Mouse (Mus musculus) left cerebral cortex, postnatal 25 days (tissue): Measurements from ENCODE around the gene Tacc3. TPM values are rescaled to one million over a fixed set of nuclear protein-coding genes. Genes with fewer than 3 reads are reported as not detected.

ENCODE experiments used
- DNase-seq, 2 experiments: peaks; one replicate each; pipeline ENCODE4 v3.0.0; 2022; ENCODE audit warnings: low spot score in 2 of 2, mixed read lengths in 1 of 2
- intact Hi-C: fragments of 180-260 bp; cut with DNase I; formaldehyde crosslinking; loops from one replicate; pipeline ENCODE4 v1.15.1; 2025
- total RNA-seq, 2 experiments: library from RNA; stranded (reverse); gene quantifications; 2 replicates each; pipeline ENCODE4 v1.2.3; 2021

Tacc3 gene
- total RNA-seq, 2 experiments from 2014 or later: 5.5 to 5.9 TPM

DNA sequence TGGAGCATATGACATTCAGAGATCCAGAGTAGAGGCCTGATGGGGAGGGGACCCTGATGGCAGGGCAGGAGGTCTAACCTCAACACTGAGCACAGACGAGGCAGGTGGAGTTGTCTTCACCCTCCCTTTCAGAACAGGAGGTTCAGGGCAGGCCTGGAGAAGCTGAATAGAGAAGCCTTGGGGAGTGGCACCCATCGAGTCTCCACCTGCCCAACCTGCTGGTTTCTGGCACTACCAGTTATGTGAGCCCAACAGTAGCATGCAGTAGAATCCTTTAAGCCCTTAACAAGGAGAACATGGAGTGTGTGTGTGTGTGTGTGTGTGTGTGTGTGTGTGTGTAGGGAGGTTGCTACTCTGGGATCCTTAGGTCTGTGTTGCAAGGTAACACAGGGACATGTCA lies 54.6 kb downstream of the Tacc3 start:
- intact Hi-C loops: no loop called here
- no peak for DNase-seq

- no peak for DNase-seq
- intact Hi-C loops: no loop called here
Measured at GRCm38 (mm10) chr5:33715182-33715581, 57.3 kb downstream of the Tacc3 start.

DNA sequence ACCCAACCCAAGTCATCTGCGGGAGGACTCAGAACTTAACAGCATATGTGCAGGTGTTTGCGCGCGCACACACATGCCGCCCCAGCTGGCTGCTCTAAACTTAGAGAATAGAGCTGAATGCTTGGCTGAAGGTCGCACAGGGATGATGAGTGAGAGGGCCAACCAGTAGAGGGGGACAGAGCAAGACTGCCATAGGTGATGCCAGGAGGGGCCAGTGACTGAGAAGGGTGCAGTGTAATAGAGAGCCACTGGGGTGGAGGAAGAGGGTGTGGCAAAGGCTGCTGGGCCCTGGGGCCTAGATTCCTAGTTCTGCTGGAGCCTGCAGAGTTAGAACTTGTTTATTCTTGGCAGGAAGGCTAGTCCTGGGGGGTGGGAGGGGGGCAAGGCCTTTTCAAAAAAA lies 58.5 kb downstream of the Tacc3 start:
- intact Hi-C loops: no loop called here
- DNase-seq: no peak

- DNase-seq: no peak
- intact Hi-C loops: no loop called here
Measured at GRCm38 (mm10) chr5:33718460-33718859, 60.5 kb downstream of the Tacc3 start.

GRCm38 (mm10) chr5:33720852-33721490 lies 63.0 kb downstream of the Tacc3 start:
- no peak for DNase-seq
- intact Hi-C loops: no loop called here

DNA sequence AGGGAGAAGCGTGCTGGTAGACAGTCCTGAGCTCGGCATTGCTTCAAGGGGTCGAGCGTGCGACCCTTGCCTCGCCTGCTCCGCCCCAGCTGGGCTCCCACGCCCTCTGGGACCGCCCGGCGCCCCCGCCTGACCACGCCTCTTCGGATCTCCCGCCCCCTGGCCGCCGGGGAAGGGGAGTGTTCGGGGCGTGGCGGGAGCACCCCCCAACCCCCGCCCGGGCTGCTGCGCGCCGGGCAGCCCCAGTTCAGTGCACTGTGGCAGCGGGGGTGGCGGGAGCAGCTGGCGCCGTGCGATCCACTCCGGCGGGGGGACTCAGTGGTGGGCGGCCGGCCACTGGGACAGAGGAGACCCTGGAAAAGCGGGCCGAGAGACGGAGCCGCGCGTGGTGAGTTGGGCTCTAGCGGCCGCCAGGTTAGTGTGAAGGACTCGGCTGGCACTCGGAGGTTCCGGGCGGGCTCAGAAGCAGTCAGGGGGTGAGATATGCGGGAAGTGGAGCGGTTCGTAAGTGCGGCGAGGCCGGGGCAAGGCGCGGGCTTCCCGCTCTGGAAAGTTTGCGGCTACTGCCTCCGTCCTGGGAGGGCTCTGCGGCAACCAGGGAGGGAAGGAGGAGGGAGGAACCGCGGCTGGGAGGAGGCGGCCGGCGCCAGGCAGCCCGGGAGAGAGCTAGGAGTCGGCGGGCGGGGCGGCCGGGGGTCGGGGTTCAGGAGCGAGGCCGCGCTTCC lies 63.8 kb downstream of the Tacc3 start, which contains the start of gene Fgfr3:
Gene Fgfr3 (plus strand): TSS at position 134 of the 725 bp plus-strand sequence.
- intact Hi-C loops: no loop called here
- no peak for DNase-seq

DNA sequence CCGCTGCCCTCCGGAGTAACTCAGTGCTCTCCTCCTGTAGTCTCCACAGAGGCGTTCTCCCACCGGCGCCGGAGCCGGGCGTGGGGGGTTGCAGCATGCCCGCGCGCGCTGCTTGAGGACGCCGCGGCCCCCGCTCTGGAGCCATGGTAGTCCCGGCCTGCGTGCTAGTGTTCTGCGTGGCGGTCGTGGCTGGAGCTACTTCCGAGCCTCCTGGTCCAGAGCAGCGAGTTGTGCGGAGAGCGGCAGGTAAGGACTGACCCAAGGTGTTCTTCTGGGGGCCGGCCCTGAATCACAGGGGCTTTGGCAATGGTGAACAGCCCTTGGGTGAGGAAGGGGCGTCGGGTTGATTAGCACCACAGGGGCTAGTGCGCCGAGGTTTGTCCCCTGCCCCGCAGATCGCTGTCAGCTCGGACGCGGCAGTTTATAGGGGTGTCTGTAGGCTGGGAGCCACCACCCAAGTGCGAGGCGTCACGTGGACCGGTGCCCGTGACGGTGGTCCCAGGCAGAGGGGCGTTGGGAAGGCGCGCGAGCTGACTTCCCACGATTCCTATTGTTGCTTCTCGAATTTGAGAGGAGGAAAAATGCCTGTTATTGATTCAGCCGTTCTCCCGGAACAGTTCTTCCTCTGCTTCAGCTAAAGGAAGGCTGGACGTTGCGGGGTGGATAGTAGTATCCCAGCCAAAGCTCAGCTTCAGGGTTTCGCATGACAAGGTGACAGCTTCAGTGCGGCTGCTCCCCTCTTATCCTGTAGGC lies 64.5 kb downstream of the Tacc3 start:
- intact Hi-C loops: no loop called here
- DNase-seq: no peak

DNA sequence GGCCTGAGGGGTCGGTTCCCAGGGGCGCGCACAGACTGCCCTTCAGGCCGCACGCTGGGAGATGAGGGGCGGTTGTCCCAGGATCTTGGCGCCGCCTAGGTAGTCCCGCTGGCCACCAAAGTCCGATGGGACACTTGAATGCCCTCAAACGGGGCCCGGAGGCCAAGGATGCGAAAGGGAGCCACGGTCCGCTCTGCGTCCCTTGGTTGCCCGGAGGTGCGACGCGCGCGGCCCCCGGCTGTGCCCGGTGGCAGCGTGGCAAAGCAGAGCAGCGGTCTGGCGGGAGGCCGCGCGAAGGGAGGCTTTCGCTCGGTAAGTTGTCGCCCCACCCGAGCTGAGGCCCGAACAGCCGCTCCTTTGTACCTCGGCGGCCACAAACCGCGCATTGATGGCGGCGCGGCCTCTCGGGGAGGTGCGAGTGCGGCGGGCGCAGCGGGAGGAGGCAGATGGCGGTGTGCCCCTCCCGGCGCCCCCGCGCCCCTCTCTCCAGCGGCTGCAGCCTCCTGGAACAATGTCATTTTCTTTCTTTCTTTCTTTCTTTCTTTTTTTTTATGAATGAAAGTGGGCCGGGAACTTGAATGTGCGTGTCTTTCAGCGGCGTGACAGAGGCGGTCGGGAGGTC lies 65.2 kb downstream of the Tacc3 start:
- no peak for DNase-seq
- intact Hi-C loops: no loop called here

GRCm38 (mm10) chr5:33723641-33724465 lies 65.9 kb downstream of the Tacc3 start:
- intact Hi-C loops: no loop called here
- no peak for DNase-seq

DNA sequence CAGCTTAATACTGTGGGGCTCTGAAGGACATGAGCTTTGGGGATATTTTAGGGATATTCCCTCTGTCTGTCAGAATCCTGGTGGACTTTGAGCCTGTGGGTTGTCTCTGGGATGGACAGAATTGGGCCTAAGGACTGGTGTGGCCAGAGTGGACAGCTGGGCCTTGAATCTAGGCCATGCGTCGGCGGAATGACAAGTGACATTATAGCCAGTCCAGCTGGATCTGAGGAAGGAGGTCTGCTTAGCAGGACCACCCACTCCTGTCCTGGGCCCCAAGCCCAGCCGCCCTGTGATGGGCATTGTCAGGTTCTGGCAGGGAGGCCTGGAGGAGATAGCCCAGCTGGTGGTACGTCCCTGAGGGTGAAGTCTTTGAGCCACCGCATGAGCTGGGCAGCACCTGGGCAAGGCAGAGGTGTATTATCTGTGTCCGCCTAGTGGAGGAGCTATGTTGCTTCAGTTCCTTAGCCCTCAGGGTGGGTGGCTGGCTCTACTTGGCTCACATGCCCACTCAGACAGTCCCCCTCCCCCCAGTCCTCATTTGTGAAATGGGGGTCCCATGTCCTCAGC lies 68.2 kb downstream of the Tacc3 start:
- DNase-seq: peak in 1 of 2 experiments; percentile 38
- intact Hi-C loops: loop anchor here (2.0 to 5.0 kb wide), 2 partner anchors 21 to 39 kb away; no protein-coding TSS in a partner anchor

GRCm38 (mm10) chr5:33726891-33727290 lies 69.0 kb downstream of the Tacc3 start:
- intact Hi-C loops: loop anchor here (2.0 to 5.0 kb wide), 2 partner anchors 22 to 40 kb away; no protein-coding TSS in a partner anchor
- no peak for DNase-seq

Other genes starting within 250 kb of the Tacc3 start
- not detected for gene Nkx1-1, start 224.2 kb upstream of the Tacc3 start, total RNA-seq
- gene Fam53a, start 28.5 kb upstream of the Tacc3 start, total RNA-seq: 10 to 100 TPM; 23.0 to 27.6 TPM
- under 1 TPM; 0.80 to 0.98 TPM for gene Gm9903, start 28.2 kb upstream of the Tacc3 start, total RNA-seq
- gene Slbp, start 5.6 kb upstream of the Tacc3 start, total RNA-seq: 10 to 100 TPM; 23.3 to 23.6 TPM
- gene Tmem129, start 288 bp downstream of the Tacc3 start, total RNA-seq: 10 to 100 TPM; 25.6 to 27.6 TPM
- gene Fgfr3, start 63.5 kb downstream of the Tacc3 start, total RNA-seq: 100 to 1,000 TPM; 108 to 126 TPM
- 100 to 1,000 TPM in 1 of 2 experiments, 10 to 100 TPM in 1; 98.7 to 102 TPM for gene Letm1, start 124.7 kb downstream of the Tacc3 start, total RNA-seq
- 100 to 1,000 TPM; 144 to 147 TPM for gene Nsd2, start 162.6 kb downstream of the Tacc3 start, total RNA-seq